Mouse (Mus musculus): ENCODE results near the gene Rbm20. TPM values are rescaled to one million over a fixed set of nuclear protein-coding genes. Genes with fewer than 3 reads are reported as not detected.
"Not testable (repeated sequence)": the region's sequence is repeated elsewhere in the genome, so short reads cannot be mapped to it uniquely, and the experiment has no call there.

The Rbm20 gene
- polyA plus RNA-seq, 1 experiment, result 0.22 TPM

DNA sequence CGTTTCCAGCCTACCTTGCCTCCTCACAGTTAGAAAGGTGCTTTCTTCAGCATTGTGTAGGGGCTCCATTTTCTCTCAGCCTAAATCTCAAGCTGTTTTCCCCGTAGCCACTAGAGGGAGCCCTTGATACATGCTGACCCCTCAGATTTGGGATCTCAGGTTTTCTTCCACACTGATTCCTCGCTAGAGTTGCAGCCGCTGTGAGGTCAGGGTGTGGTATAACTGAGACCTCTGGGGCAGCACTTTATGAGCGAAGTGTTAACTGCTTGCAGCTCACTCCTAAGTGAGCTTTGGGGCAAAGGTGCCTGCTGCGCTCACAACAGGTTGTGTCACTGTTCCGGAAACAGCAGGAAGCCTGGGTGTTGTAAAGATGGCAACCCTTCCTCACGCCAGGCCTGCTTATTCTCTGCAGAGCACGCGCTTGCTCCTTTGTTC lies 28.3 kb upstream of the Rbm20 start:
- WGBS, result 44% methylated on average over 10 of the region's 10 CpGs
- peak; percentile 27 to 33 for DNase-seq (ENCODE audit: low read depth in 1 of 2, low spot score in 2 of 2)

DNA sequence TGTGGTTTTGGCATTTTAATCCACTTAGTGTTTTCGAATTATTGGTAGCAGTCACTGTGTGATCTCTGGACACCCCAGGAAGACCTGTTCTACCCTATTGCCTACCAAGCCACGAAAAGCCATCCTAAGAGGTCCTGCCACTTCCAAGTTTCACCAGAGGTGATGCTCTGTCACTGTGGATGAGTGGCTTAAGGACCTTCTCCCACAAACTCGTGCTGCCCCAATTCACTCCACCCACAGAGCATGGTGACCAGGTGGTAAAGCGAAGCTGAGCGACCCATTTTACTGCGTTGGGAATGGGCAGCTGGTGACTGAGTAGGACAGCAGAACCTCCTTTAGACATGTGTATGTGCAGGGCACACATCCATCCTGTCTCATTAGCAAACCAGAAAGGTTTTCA lies 27.7 kb upstream of the Rbm20 start:
- H3K4me3 ChIP-seq (ENCODE audit: extremely low read depth, insufficient read depth, insufficient read length), result no peak overlapping the region
- no peaks in the 10 kb centered on the region for H3K4me1 ChIP-seq (ENCODE audit: control insufficient read depth, insufficient read depth, insufficient read length)
- H3K27ac ChIP-seq (ENCODE audit: insufficient read depth, low read length), result no peak overlapping the region
- TF ChIP-seq POLR2A (IDR thresholded peaks at IDR 0.05; ENCODE audit: low read depth, low read length) (no peak), CTCF (IDR thresholded peaks at IDR 0.05; ENCODE audit: extremely low read depth, insufficient read depth, insufficient read length, insufficient replicate concordance) (no peak)
- peaks cover 14% of the 10 kb centered on the region for H3K36me3 ChIP-seq (ENCODE audit: control insufficient read depth, insufficient read depth, low read length)
- H3K27me3 ChIP-seq (ENCODE audit: control insufficient read depth, insufficient read depth, low read length), result no peaks in the 10 kb centered on the region
- DNase-seq (ENCODE audit: low read depth in 1 of 2, low spot score in 2 of 2), result no peak
- WGBS, result 86% methylated on average over 6 of the region's 6 CpGs

More for the DNA sequence above, 28.3 kb upstream of the Rbm20 start:
- no peak overlapping the region for H3K27ac ChIP-seq (ENCODE audit: insufficient read depth, low read length)
- H3K27me3 ChIP-seq (ENCODE audit: control insufficient read depth, insufficient read depth, low read length), result no peaks in the 10 kb centered on the region
- TF ChIP-seq POLR2A (IDR thresholded peaks at IDR 0.05; ENCODE audit: low read depth, low read length) (no peak), CTCF (IDR thresholded peaks at IDR 0.05; ENCODE audit: extremely low read depth, insufficient read depth, insufficient read length, insufficient replicate concordance) (peak; percentile 75; the same call in 1 of the 2 replicates)
- no peaks in the 10 kb centered on the region for H3K4me1 ChIP-seq (ENCODE audit: control insufficient read depth, insufficient read depth, insufficient read length)
- H3K36me3 ChIP-seq (ENCODE audit: control insufficient read depth, insufficient read depth, low read length), result peaks cover 16% of the 10 kb centered on the region
- no peak overlapping the region for H3K4me3 ChIP-seq (ENCODE audit: extremely low read depth, insufficient read depth, insufficient read length)

DNA sequence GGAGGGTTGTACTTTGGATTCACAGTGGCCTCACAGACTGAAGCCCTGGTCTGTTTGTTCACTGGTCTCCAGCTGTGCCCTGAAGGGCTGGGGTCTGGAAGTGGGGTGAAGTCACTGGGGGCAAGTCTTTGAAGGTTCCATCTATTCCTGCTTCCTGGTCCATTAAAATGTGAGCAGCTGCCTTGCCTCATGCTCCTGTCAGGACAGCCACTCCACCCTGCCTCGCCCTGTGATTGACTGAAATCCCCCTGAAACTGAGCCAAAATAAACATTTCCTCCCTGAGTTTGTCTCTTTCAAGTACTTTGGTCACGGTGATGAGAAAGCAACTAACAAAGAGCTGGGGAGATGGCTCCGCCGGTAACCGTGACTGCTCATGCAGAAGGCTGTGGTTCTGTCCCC lies 27.3 kb upstream of the Rbm20 start:
- 66% methylated on average over 5 of the region's 5 CpGs for WGBS
- Histone ChIP-seq H3K27me3 (ENCODE audit: control insufficient read depth, insufficient read depth, low read length) (no peaks in the 10 kb centered on the region), H3K4me1 (ENCODE audit: control insufficient read depth, insufficient read depth, insufficient read length) (no peaks in the 10 kb centered on the region), H3K36me3 (ENCODE audit: control insufficient read depth, insufficient read depth, low read length) (peaks cover 13% of the 10 kb centered on the region), H3K27ac (ENCODE audit: insufficient read depth, low read length) (no peak overlapping the region), H3K4me3 (ENCODE audit: extremely low read depth, insufficient read depth, insufficient read length) (no peak overlapping the region)
- no peak for DNase-seq (ENCODE audit: low read depth in 1 of 2, low spot score in 2 of 2)
- TF ChIP-seq CTCF (IDR thresholded peaks at IDR 0.05; ENCODE audit: extremely low read depth, insufficient read depth, insufficient read length, insufficient replicate concordance) (no peak), POLR2A (IDR thresholded peaks at IDR 0.05; ENCODE audit: low read depth, low read length) (no peak)

DNA sequence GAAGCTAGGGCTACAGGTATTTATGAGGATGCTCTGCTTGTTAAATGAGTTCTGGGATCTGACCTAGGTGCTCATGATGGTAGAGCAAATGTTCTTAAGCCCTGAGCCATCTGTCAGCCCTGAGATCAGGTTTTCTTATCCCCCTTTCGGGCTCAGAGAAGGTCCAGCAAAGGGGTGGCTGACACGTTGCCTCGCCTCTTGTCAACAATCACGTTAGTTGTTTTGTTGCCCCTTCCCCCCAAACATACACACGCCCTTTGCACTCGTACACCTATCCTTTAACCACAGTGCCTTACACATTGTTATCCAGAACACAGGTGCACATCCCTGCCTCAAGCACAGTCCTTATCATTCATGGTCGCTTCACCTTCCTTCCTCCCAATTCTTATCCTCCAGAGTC lies 26.2 kb upstream of the Rbm20 start:
- 80% methylated on average over 7 of the region's 7 CpGs for WGBS

DNA sequence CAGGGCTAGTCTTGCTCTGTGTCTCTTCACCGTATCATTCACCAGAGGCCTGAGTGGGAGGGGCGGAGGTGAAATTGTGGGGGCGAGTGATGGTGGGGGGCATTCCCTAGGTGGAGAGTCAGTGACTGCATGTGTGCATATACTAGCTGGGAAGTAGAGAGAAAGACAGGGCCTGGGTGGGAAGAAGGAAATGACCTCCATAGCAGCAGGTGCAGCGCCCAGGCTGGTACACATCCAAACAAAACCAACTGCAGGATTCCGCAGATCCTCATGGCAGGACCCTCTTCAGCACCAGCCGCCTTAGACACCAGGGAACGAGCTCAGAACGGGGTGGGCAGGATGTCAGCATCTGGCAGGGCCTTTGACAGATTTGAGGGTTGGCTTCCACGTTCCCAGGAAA lies 24.8 kb upstream of the Rbm20 start:
- Histone ChIP-seq H3K27me3 (ENCODE audit: control insufficient read depth, insufficient read depth, low read length) (no peaks in the 10 kb centered on the region), H3K4me1 (ENCODE audit: control insufficient read depth, insufficient read depth, insufficient read length) (no peaks in the 10 kb centered on the region), H3K4me3 (ENCODE audit: extremely low read depth, insufficient read depth, insufficient read length) (no peak overlapping the region), H3K36me3 (ENCODE audit: control insufficient read depth, insufficient read depth, low read length) (0 out of 2 replicates have a peak, but pooled peaks cover 1% of the 10 kb centered on the region), H3K27ac (ENCODE audit: insufficient read depth, low read length) (no peak overlapping the region)
- TF ChIP-seq POLR2A (IDR thresholded peaks at IDR 0.05; ENCODE audit: low read depth, low read length) (no peak), CTCF (IDR thresholded peaks at IDR 0.05; ENCODE audit: extremely low read depth, insufficient read depth, insufficient read length, insufficient replicate concordance) (no peak)
- no peak for DNase-seq (ENCODE audit: low read depth in 1 of 2, low spot score in 2 of 2)
- 90% methylated on average over 9 of the region's 9 CpGs for WGBS

More for the DNA sequence above, 26.2 kb upstream of the Rbm20 start:
- Histone ChIP-seq H3K27me3 (ENCODE audit: control insufficient read depth, insufficient read depth, low read length) (no peaks in the 10 kb centered on the region), H3K4me3 (ENCODE audit: extremely low read depth, insufficient read depth, insufficient read length) (no peak overlapping the region), H3K36me3 (ENCODE audit: control insufficient read depth, insufficient read depth, low read length) (peaks cover 6% of the 10 kb centered on the region), H3K4me1 (ENCODE audit: control insufficient read depth, insufficient read depth, insufficient read length) (no peaks in the 10 kb centered on the region), H3K27ac (ENCODE audit: insufficient read depth, low read length) (no peak overlapping the region)
- TF ChIP-seq POLR2A (IDR thresholded peaks at IDR 0.05; ENCODE audit: low read depth, low read length) (no peak), CTCF (IDR thresholded peaks at IDR 0.05; ENCODE audit: extremely low read depth, insufficient read depth, insufficient read length, insufficient replicate concordance) (no peak)
- no peak for DNase-seq (ENCODE audit: low read depth in 1 of 2, low spot score in 2 of 2)

DNA sequence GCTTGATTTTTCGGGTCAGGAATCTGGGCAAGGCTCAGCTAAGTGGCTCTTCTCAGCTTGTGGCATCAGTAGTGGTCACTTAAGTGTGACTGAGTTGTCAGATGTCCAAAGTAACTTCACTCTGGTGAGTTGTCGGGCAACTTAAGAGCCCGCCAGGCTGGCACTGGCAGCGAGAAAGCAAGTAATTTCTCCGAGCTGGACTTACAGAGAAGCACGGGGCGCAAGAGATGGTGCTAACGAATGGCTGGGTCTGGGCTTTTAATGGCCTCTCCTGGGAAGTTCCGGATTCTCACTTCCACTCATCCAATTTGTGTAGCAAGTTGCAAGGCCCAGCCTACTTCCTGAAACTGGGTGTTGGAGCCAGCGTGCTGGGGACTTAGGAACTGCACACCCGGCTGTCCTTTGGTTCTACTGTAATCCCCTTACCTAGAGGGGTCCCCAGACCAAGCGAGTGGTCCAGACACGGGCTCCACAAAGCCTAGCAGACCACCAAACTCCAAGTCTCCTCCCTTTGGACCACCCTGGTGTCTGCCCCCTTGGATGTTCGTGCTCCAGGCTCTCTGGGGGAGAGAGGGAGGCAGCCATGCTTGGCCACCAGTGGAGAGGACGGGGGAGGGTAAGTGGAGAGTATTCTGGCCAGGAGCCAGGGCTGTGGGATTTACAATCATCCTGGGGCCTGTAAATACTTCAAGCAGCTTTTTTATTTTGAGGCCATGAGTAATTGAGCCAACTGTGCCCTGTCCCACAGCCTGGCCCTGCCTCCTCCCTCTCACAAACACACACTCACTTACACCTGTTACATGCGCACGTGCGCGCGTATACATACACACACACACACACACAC lies 23.3 kb upstream of the Rbm20 start:
- no peak overlapping the region for H3K27ac ChIP-seq (ENCODE audit: insufficient read depth, low read length)
- no peak for DNase-seq (ENCODE audit: low read depth in 1 of 2, low spot score in 2 of 2)
- no peak overlapping the region for H3K4me3 ChIP-seq (ENCODE audit: extremely low read depth, insufficient read depth, insufficient read length)
- 77% methylated on average over 20 of the region's 20 CpGs for WGBS
- H3K36me3 ChIP-seq (ENCODE audit: control insufficient read depth, insufficient read depth, low read length), result no peaks in the 10 kb centered on the region
- TF ChIP-seq POLR2A (IDR thresholded peaks at IDR 0.05; ENCODE audit: low read depth, low read length) (no peak), CTCF (IDR thresholded peaks at IDR 0.05; ENCODE audit: extremely low read depth, insufficient read depth, insufficient read length, insufficient replicate concordance) (no peak)
- no peaks in the 10 kb centered on the region for H3K4me1 ChIP-seq (ENCODE audit: control insufficient read depth, insufficient read depth, insufficient read length)
- no peaks in the 10 kb centered on the region for H3K27me3 ChIP-seq (ENCODE audit: control insufficient read depth, insufficient read depth, low read length)

DNA sequence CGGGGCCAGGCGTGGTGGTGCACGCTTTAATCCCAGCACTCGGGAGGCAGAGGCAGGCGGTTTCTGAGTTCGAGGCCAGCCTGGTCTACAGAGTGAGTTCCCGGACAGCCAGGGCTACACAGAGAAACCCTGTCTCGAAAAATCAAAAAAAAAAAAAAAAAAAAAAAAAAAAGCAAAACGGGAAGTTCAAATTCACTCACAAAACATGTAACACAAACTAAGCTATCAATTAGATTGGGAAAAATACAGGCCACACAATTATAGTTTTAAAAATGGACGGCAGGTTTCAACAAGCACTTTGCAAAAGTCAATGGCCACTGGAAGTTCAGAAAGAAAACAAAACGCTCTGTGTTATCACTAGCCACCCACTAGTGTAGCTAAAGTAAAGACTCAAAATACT lies 20.7 kb upstream of the Rbm20 start:
- not testable (repeated sequence) for H3K36me3 ChIP-seq (ENCODE audit: control insufficient read depth, insufficient read depth, low read length); H3K27ac ChIP-seq (ENCODE audit: insufficient read depth, low read length); H3K4me1 ChIP-seq (ENCODE audit: control insufficient read depth, insufficient read depth, insufficient read length); DNase-seq (ENCODE audit: low read depth in 1 of 2, low spot score in 2 of 2); H3K4me3 ChIP-seq (ENCODE audit: extremely low read depth, insufficient read depth, insufficient read length); H3K27me3 ChIP-seq (ENCODE audit: control insufficient read depth, insufficient read depth, low read length)
- WGBS, result 70% methylated on average over 11 of the region's 11 CpGs
